Mouse (Mus musculus) kidney, adult 18-20 months (tissue): Measurements from ENCODE around the gene Vps54.
"Not testable (repeated sequence)": the region's sequence is repeated elsewhere in the genome, so short reads cannot be mapped to it uniquely, and the experiment has no call there.

Experiments used
- DNase-seq: peaks from one replicate; pipeline ENCODE4 v3.0.0; 2021

Vps54 gene

DNA sequence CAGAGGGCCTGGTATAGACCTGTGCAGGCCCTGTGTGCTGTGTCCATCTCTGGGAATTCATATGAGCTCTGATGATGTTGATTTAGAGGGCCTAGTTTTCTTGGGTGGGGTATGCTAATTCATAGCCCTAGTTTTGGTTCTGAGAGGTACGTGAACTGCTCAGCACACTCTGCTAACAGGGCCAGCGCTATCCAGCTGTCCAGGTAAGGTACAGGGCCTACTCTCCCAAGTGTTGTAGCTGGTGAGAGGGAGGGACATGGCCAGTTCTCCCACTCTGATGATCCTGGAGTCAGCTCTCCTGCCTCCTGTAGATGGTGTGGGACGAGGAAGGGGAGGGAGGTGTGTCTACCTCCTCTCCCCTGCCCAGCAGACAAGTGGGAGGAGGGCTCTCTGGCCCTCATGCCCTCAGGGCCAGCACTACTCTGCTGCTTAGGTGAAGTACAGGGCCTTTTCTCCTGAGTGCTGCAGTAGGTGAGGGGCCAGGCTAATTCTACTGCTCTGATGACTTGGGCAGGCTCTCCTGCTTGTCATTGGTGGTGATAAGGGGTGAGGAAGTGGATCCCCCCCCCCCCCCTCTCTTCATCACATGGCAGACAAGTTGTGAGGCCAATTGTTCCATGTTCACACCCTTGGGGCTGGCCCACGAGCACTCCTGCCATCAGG, 8.3 kb downstream of the Vps54 start:
- no peak for DNase-seq

DNA sequence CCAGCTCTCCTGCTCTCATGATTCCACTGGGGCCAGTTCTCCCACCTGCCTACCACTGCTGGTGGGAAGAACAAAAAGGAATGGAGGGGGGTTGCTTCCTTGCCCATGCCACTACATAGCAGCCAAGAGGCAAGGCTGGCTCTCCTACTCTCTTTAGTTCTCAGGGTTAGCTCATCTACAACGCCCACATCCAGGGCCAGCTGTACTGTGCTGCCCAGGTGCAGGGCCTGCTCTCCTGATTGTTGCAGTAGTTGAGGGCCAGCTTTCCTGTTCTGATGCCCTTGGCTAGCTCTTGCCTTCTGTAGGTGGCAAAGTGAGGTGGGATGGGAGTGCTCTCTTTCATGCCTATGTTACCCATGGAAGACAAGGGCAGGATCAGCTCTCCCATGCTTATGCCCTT, 8.9 kb downstream of the Vps54 start:
- DNase-seq, result no peak

DNA sequence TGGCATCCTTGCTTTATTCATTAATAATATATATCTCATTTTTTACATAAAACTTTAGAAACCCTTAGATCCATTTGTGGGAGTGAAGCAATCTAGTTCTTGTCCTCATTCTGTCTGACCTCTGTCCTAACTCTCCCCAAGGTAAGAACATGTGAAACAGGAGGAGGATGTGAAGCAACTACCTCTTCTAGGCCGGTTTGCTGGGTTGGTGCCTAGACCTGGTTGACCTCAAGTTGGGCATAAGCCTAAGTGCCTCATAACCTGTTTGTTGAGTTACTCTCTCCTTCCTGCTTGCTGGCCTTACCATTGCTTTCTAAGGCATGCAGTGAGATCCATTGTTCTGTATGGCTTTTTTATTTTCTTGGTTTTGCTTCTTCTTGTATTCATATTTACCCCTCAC, 11.3 kb downstream of the Vps54 start:
- no peak for DNase-seq

DNA sequence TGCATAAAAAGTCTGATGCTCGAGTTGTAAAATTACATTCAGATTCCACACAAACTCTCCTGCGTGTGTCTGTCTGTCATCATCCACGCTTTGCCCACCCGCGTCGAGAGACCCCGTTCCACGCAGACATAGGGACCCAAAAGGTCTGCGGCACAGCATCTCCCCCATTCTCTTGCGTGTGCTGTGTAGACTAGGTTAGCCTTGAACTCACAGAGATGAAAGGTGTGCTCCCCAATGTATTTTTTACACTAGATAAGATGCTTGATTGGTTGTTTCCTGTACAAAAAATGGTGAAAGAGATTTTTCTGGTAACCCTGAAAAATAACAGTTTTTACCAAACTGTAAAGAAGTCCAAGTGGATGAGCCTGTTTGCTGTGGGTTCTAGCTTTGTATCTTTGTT, 19.5 kb downstream of the Vps54 start:
- not testable (repeated sequence) for DNase-seq

DNA sequence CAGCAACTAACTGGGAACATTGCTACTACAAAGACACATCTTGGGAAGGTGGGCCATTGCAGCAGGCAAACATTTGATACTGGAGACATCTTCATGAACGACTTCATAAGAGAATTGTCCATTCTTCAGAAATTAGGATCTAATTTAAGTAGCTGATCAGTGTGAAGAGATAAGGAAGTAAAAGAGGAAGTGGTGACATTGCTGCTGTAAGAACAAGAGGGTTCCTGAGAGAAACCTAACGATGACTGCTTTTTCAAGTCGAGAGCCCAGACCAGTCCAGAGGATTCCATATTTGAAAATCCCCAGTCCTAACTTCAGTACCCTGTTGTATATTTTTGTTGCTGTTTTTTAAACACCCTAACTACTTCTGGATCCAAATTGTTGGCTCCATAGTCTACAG, 26.3 kb downstream of the Vps54 start:
- DNase-seq, result no peak

DNA sequence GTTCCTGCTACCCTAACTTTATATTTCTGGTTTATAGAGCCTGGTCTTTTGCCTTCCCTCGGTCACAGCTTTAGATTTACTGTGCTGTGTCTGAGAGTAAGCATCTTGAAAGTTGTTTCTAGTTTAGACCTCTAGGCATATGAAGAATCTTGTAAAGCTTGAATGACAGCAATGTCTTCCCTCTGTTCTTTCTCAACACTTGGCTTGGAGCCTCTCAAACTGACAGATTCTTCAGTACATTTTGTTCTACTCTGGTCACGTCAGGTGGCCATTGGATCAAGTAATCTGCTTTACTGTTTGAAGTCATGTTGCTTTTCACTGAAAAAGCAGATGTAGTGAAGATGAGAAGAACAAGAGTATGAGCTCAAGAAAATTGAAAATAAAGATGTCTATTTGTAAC, 37.1 kb downstream of the Vps54 start:
- DNase-seq, result no peak

DNA sequence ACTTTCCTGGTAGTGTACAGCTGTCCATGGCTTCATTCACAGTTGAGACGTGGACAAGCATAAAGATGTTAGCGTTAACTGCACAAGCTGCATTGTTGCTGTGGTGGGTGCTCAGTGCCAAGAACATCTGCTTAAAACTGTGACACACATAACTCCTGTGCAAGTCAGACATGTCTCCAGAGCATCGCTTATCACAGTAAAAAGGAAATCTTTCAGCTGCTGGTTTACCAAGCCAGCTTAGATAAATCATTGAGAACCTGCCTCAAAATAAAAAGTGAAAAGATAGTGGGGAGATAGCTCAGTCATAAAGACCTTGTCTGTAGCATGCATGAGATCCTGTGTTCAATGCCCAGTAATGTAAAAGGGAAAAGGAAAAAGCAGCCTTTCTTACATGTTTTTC, 47.3 kb downstream of the Vps54 start:
- no peak for DNase-seq

DNA sequence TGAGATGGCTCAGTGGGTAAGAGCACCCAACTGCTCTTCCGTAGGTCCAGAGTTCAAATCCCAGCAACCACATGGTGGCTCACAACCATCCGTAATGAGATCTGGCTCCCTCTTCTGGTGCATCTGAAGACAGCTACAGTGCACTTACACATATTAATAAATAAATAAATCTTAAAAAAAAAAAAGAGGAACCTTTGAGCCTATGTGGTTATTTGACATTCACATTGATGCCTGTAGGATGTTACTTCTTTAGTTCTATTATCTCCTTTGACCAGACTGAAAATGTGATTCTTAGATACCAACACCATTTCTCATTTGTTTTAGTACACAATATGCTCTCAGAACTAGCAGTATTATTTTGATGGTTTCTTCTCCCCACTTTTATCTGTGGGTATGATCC, 49.1 kb downstream of the Vps54 start:
- not testable (repeated sequence) for DNase-seq

DNA sequence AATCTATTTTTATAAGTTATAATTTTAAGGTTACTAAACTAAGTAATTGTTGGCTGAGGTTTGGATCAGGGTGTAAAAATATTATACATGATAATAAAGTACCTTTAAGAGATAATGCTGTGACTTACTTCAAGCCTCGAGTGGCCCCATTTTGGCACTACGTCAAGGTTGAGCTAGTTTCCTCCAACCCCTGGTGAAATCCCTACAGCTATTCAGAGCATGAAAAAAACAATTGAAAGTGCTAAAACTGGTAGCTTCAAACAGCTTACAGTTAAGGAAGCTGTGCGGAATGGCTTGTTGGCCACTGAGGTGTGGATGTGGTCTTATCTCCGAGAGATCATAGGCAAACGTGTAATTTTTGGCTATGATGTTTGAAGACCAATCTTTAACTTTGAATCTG, 56.4 kb downstream of the Vps54 start:
- no peak for DNase-seq

DNA sequence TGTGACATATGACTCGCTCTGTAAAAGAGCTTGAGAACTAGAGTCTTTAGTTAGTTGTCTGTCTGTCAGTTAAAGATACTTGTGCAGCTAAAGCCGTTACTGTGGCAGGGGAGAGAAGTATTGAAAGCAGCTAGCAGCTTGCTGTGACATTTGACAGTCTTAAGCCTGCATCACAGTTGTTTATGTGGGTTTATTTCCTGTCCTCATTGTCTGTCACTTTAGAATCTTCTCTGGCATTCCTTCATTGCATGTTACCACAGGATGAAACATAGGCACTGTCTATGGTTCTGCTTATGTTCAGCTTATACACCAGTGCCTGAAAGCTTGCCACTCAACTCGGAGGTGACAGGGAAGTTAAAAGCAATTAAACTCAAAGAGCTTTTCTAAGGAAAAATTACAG, 64.5 kb downstream of the Vps54 start:
- no peak for DNase-seq

DNA sequence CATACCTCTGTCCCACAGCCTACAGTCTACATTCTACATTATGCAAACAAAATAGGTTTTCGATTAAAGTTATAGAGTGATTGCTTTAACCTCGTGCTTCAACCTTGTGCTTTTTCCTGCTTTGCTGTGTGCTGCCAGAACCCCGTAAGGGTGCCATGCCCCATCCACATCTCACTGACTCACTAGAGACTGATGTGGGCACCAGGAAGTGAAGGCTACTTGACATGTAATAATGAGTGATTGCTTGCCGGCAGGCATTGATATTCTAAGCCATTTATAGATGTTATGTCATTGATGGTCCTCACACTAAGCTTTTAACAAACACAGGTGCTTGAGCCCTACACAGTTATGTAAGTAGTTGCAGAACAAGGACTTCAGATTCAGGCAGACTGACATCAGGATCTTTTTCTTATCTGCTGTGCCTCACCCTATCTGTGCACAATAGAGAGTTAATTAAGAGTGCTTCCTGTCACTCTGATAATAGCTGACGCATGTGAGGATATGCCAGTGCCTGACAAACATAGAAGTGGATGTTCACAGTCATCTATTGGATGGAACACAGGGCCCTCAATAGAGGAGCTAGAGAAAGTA, 68.1 kb downstream of the Vps54 start:
- DNase-seq, result no peak

DNA sequence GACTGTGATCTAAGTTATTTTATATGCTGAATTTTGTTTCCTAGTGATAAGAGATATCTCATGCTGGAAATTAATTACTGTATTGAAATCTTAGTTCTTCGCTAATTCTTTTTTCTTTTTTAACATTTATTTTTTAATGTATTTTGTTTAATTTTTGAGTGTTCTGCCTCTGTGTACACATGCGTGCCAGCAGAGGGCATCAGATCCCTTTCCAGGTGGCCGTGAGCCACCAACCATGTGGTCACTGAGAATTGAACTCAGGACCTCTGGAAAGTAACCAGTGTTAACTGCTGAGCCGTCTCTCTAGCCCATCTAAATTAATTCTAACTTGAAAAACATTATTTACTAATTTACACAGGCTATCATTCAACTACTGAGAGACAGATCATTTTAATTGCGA, 69.0 kb downstream of the Vps54 start:
- no peak for DNase-seq

DNA sequence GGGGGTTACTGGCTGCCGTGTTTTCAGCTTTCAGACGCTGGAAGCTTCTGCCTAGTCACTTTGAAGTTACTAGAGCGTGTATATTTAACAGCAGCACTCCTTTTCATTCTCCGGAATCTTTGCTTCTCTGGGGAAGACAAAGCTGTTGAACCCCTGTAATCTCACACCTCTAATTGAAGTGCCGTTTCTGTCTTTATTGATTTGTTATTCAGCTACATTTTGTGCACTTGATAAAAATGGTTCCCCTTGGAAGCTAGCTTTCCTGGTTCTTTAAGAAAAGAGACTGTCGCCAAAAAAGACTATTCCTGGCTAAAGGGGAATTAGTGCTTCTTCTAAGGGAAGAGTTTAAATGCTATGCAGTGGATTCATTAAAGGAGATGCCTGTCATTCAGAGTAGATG, 70.4 kb downstream of the Vps54 start:
- DNase-seq, result no peak

DNA sequence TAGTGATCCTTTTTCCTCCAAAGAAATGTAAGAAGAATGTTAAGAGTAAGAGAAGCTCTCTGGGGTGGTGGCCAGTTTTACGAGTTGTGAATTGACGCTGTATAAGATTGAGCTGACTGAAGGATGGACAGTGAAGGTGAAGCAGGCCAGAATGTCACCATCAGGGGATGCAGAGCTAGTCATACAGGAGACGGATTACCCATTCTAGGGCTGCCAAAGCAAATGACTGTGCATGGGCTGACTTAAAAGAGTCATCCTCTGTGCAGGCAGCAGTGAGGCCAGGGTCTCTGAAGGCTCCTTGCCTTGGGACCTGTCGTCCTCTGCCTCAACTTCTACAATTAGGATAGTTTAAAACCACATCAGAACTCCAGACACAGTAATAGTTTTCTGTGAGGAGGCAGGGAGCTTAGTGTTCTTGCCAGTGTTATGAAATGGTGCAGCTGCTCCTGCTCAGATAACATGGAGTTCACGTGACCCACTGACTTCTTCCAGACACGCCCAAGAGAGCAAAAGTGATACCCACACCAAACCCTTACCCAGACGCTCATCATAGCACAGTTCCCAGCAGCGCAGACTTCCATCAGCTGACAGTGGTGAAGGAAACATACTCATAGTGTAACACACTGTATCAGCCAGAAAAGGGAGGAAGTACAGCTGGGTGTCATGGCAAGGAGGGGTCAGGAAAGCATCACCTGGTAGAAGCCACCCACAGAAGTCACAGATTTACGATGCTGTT, 75.0 kb downstream of the Vps54 start:
- no peak for DNase-seq

DNA sequence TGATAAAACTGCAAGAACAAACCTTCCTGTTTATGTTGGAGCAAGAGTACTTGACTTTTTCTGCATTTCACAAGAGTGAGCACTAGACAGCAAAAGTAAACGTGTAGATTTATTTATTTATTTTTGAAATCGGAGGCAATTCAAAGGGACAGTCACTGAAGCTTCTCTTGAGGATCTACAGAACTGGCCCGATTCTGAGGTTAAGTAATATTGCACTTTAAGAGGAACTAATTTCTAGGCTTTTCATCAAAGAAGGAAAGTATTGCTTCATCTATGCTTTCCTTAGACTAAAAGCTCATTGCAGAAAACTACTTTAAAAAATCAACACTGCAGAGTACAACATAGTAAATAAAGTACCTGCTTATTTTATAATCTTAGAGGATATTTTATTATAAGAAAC, 82.5 kb downstream of the Vps54 start:
- no peak for DNase-seq

DNA sequence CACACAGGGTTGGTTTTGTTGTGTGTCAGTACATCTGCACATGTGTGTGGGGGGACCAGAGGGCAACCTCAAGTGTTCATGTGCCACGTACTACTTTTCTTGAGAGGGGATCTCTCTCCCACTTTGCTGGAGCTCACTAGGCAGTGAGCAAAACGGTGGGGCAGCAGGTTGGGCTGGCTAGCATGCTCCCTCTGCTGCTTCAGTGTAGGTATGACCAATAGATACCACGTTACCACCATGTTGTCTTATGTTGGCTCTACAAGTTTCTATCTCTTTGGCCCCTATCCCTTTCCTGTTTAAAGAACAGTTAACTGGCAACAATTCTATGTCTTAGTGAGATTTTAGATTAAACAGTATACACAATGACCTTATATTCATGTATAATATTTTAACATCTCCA, 83.3 kb downstream of the Vps54 start:
- DNase-seq, result no peak

DNA sequence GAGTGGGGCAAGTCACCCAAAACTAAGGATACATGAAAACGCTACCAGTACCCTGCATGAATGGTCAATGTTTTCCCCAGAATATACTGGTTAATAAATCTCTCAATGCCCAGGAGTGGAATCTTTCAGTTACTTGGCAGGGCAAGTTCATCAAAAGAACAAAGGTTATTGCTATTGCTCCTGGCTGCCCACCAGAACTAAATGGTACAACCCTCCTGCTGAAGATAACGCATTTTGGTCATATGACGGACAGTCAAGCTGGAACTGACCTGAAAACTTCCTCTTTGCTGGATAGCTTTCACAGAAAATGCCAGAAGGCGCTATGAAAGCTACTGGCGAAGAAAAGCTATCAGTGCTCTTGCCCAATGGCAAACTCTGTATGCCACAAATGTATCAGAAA, 86.7 kb downstream of the Vps54 start:
- peak; percentile 21 for DNase-seq

DNA sequence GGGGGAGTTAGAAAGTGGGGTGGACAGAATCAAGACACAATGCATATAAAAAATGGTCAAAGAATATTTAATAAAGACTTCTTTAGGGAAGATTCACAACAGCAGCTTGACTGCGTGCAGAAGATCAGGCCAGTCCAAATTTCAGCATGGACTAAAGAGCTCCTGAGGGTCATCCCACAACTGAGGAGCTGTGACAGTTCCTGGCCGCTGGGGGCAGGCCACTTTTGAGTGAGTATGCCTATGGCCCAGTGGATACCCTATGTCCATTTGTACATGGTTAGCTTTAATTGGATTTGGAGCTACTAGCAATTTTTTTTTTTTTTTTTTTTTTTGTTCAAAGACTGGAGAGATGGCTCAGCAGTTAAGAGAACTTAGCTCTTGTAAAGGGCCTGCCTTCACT, 87.7 kb downstream of the Vps54 start:
- no peak for DNase-seq

DNA sequence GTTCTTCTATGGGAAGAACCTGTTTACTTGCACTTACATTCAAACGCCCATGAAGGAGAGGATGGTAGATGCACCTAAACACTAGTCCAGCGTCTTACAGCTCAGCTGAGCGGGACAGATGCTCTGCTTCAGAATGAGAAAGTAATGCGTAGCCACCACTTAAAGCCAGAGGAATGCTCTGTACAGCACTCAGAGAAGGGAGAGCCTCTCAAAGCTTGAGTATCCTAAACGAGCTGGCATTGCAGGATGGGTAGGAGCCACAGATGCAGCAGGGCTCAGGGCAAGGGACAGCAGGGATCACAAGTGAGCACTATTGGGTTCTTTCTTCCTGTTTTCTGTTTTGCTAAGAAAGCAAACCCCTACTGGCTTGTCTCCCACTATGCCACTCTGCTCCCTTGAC, 88.4 kb downstream of the Vps54 start:
- no peak for DNase-seq

DNA sequence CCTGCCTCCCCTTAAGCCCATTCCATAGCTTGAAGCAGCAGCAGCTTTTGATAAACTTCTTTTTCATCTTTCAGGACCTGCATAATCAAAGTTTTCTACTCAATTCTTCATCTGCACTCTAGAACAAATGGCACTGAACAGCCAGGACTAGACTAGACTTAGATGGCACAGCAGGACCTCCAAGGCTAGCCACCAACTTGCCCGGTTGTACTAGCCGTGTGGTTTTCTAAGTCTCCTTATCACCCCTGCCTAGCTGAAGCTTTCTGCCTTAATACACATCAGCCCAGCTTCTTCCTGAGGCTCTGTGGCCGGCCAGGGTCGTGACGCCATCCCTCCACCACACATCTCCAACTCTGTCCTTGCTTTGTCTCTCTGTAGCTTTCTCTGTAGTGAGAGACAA, 89.1 kb downstream of the Vps54 start:
- DNase-seq, result no peak

DNA sequence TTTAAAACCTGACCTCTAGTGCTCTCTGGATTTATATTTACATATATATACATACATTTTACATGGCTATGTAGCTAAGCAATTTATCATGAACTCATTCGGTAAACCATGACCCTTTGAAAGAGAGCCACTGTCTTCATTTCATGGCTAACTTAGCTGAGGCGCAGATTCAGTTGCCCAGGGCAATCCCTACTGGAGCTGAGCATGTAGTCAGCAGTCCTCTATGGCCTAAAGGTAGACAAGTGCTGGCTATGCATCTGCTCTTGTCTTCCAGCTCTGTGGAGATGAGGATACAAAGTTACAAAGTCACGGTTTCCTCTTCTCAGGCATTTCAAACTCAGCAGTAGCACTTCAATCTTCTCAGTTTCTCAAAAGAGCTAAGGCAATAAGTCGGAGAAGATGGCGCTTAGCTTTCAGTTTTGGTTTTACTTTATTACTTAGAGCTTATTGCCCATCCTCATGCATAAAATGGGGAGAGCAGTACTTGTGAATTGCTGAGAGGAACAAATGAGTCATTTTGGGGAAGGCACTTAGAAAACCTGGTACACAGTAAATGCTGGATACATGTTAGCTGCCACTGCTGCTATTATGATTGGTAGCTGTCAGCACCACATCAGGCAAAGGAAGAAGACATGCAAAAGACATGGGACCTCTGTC, 93.7 kb downstream of the Vps54 start:
- DNase-seq, result no peak

DNA sequence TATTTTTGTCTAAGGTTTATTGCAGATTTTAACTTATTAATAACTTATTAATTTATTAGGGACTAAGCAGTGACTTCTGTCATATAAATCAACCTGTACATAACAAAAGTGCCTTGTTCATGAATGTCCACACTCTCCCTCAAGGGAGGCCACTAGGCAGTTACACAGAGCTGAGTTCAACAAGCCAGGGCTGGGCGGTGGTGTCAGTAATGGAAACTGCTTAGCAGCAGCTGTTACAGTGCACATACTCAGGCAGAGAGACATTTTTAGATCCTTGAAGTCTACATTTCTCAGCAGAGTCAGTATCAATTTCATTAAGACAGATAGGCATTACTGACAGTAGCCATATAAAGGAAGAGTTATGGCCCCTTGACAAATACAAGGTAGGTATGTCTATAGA, 98.8 kb downstream of the Vps54 start:
- no peak for DNase-seq

DNA sequence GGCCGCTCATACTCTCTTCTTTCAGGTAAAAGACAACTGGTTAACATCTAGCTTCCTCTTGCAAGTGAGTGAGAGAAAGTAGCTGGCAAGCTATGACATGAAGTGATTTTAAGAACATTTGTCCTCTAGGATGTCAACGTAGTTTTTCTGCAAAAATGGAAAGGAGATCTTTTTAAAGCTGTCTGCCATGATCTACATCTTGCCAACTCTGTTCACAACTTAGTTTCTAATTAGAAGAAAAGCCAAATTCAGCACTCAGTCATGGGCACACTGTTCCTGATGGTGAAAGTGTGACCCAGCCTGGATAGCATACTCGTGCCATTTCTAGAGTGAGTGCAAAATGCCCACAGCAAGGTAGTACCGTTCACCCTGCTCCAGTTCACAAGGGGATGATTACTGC, 100.0 kb downstream of the Vps54 start:
- DNase-seq, result no peak

DNA sequence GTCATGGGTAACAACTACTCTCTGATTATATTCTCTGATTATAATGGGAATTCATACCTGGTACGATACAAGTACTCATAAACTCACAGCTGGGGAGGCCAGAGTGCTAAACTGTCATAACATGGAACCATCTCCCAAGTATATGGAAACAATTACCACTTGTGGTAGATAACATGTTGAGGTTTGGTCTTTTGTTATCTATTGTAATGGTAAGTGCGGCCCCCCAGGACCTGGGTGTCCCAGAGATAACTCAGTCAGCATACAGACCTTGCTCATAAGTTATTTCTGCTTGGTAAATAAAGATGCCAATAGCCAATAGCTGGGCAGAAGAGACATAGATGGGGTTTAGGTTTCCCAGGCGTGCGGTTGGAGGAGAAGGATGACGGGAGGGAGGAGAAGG, 104.4 kb downstream of the Vps54 start:
- DNase-seq, result no peak
